Mouse (Mus musculus): ENCODE results near the gene Smc4. TPM values are rescaled to one million over a fixed set of nuclear protein-coding genes. Genes with fewer than 3 reads are reported as not detected.
A peak's percentile ranks its signal among the peaks of the same experiment; 100 is the strongest.

The Smc4 gene
- polyA plus RNA-seq, 1 experiment: 14.2 TPM

- no peak for TF ChIP-seq USF1 (IDR thresholded peaks at IDR 0.05; ENCODE audit: low read depth)
- no peak for TF ChIP-seq REST (IDR thresholded peaks at IDR 0.05; ENCODE audit: insufficient read depth, insufficient read length)
- TF ChIP-seq MYOD1 (IDR thresholded peaks at IDR 0.05; ENCODE audit: control insufficient read depth in 1 of 3, insufficient read length in 2 of 3, low read depth in 2 of 3): no peak
- TF ChIP-seq TCF3 (IDR thresholded peaks at IDR 0.05; ENCODE audit: insufficient read length, low read depth): no peak
- no peak for TF ChIP-seq TCF12 (IDR thresholded peaks at IDR 0.05; ENCODE audit: insufficient read depth, poor library complexity, severe bottlenecking)
- Histone ChIP-seq H3K36me3 (ENCODE audit: control insufficient read depth, insufficient read depth) (peaks cover 7% of the 10 kb centered on the region), H3K79me2 (ENCODE audit: control insufficient read depth, insufficient read depth) (no peaks in the 10 kb centered on the region), H3K4me2 (ENCODE audit: low read depth) (no peak overlapping the region), H3ac (ENCODE audit: control insufficient read depth, insufficient read length) (no peak overlapping the region), H3K27me3 (ENCODE audit: control insufficient read depth, insufficient read depth, insufficient read length) (no peaks in the 10 kb centered on the region), H3K4me3 (no peak overlapping the region)
Measured at GRCm38 (mm10) chr3:68980898-68981297, 23.6 kb upstream of the Smc4 start.

GRCm38 (mm10) chr3:68986550-68986949 lies 18.0 kb upstream of the Smc4 start:
- Histone ChIP-seq H3K36me3 (ENCODE audit: control insufficient read depth, insufficient read depth) (peaks cover 6% of the 10 kb centered on the region), H3K4me3 (no peak overlapping the region), H3K27me3 (ENCODE audit: control insufficient read depth, insufficient read depth, insufficient read length) (no peaks in the 10 kb centered on the region), H3ac (ENCODE audit: control insufficient read depth, insufficient read length) (no peak overlapping the region), H3K4me2 (ENCODE audit: low read depth) (no peak overlapping the region), H3K79me2 (ENCODE audit: control insufficient read depth, insufficient read depth) (no peaks in the 10 kb centered on the region)
- TF ChIP-seq POLR2A (IDR thresholded peaks at IDR 0.05; ENCODE audit: insufficient read length, low read depth): no peak

GRCm38 (mm10) chr3:69002781-69003180 lies 1.8 kb upstream of the Smc4 start:
- Histone ChIP-seq H3K27me3 (ENCODE audit: control insufficient read depth, insufficient read depth, insufficient read length) (no peaks in the 10 kb centered on the region), H3ac (ENCODE audit: control insufficient read depth, insufficient read length) (no peak overlapping the region), H3K4me3 (no peak overlapping the region), H3K36me3 (ENCODE audit: control insufficient read depth, insufficient read depth) (no peaks in the 10 kb centered on the region), H3K79me2 (ENCODE audit: control insufficient read depth, insufficient read depth) (peaks cover 48% of the 10 kb centered on the region), H3K4me2 (ENCODE audit: low read depth) (no peak overlapping the region)
- TF ChIP-seq MYOD1 (IDR thresholded peaks at IDR 0.05; ENCODE audit: control insufficient read depth in 1 of 3, insufficient read length in 2 of 3, low read depth in 2 of 3) (no peak), USF1 (IDR thresholded peaks at IDR 0.05; ENCODE audit: low read depth) (no peak), MYOG (IDR thresholded peaks at IDR 0.05; ENCODE audit: control insufficient read depth in 1 of 3, insufficient read depth in 1 of 3, insufficient read length in 2 of 3, low read depth in 2 of 3) (no peak), TCF3 (IDR thresholded peaks at IDR 0.05; ENCODE audit: insufficient read length, low read depth) (no peak), MAX (IDR thresholded peaks at IDR 0.05; ENCODE audit: low read depth) (no peak), E2F4 (IDR thresholded peaks at IDR 0.05; ENCODE audit: insufficient read depth) (no peak), CEBPB (IDR thresholded peaks at IDR 0.05; ENCODE audit: insufficient read depth, poor library complexity, severe bottlenecking) (no peak)

- TF ChIP-seq REST (IDR thresholded peaks at IDR 0.05; ENCODE audit: insufficient read depth, insufficient read length) (no peak), MYOD1 (IDR thresholded peaks at IDR 0.05; ENCODE audit: control insufficient read depth in 1 of 3, insufficient read length in 2 of 3, low read depth in 2 of 3) (no peak), TCF3 (IDR thresholded peaks at IDR 0.05; ENCODE audit: insufficient read length, low read depth) (no peak), POLR2AphosphoS2 (IDR thresholded peaks at IDR 0.05; ENCODE audit: insufficient read length, low read depth) (no peak), POLR2A (IDR thresholded peaks at IDR 0.05; ENCODE audit: insufficient read length, low read depth) (no peak), E2F4 (IDR thresholded peaks at IDR 0.05; ENCODE audit: insufficient read depth) (no peak), MYOG (IDR thresholded peaks at IDR 0.05; ENCODE audit: control insufficient read depth in 1 of 3, insufficient read depth in 1 of 3, insufficient read length in 2 of 3, low read depth in 2 of 3) (no peak), SRF (IDR thresholded peaks at IDR 0.05; ENCODE audit: control insufficient read depth, insufficient read length, low read depth) (no peak), MAX (IDR thresholded peaks at IDR 0.05; ENCODE audit: low read depth) (no peak), CEBPB (IDR thresholded peaks at IDR 0.05; ENCODE audit: insufficient read depth, poor library complexity, severe bottlenecking) (no peak), TCF12 (IDR thresholded peaks at IDR 0.05; ENCODE audit: insufficient read depth, poor library complexity, severe bottlenecking) (no peak), USF1 (IDR thresholded peaks at IDR 0.05; ENCODE audit: low read depth) (no peak)
- H3K36me3 ChIP-seq (ENCODE audit: control insufficient read depth, insufficient read depth): no peaks in the 10 kb centered on the region
- no peaks in the 10 kb centered on the region for H3K27me3 ChIP-seq (ENCODE audit: control insufficient read depth, insufficient read depth, insufficient read length)
- H3K4me2 ChIP-seq (ENCODE audit: low read depth): peak overlapping the region; percentile 77
- peak overlapping the region; percentile 99 for H3K4me3 ChIP-seq
- H3K79me2 ChIP-seq (ENCODE audit: control insufficient read depth, insufficient read depth): peaks cover 59% of the 10 kb centered on the region
- H3ac ChIP-seq (ENCODE audit: control insufficient read depth, insufficient read length): peak overlapping the region; percentile 83
Measured at GRCm38 (mm10) chr3:69004055-69004436, 492 bp upstream of the Smc4 start.

DNA sequence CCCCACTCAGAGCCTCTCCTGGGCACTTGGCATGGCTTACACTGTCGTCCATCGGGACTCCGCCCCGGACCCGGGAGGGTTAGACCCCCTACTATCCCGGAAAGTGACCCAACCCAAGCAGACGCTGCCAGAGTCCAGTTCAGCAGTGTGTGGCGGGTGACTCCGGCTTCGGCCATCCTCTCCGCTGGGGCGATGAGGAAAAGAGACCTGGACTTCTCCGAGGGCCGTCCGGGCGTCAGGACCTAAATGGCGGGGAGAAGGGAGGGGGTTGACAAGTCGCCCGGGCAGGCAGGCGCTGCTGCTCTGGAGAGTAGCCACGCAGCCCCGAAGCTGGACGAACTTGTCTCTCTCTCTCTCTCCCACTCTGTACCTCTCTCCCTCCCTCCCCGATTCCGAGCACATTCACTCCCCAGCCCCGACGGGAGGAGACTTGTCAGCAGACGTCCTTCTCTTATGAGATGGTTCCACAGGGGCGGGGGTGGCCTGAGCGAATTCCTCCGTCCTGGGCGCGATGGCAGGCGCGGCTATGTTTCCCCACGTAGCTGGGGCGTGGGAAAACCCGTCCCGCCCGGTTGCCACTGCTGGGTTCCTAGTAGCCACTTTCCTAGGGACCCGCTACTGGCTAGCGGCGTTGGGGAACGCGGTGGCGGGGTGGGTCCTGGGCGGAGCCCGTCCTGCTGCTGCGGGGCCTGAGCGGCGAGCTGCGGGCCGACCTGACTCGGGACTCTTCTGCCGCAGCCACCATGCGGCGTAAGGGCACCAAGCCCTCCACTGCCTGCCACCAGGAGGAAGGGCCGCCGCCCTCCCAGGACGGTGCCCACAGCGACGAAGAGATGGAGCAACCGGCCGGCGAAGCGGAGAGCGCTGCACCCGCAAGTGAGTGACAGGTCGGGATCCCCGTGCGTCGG lies 1.1 kb downstream of the Smc4 start:
- H3K4me2 ChIP-seq (ENCODE audit: low read depth): peak overlapping the region; percentile 84
- peak overlapping the region; percentile 83 for H3ac ChIP-seq (ENCODE audit: control insufficient read depth, insufficient read length)
- no peaks in the 10 kb centered on the region for H3K27me3 ChIP-seq (ENCODE audit: control insufficient read depth, insufficient read depth, insufficient read length)
- TF ChIP-seq POLR2AphosphoS2 (IDR thresholded peaks at IDR 0.05; ENCODE audit: insufficient read length, low read depth) (peak; percentile 41), MYOG (IDR thresholded peaks at IDR 0.05; ENCODE audit: control insufficient read depth in 1 of 3, insufficient read depth in 1 of 3, insufficient read length in 2 of 3, low read depth in 2 of 3) (peak in 1 of 3 experiments; percentile 35), E2F4 (IDR thresholded peaks at IDR 0.05; ENCODE audit: insufficient read depth) (no peak), REST (IDR thresholded peaks at IDR 0.05; ENCODE audit: insufficient read depth, insufficient read length) (no peak), MAX (IDR thresholded peaks at IDR 0.05; ENCODE audit: low read depth) (no peak), CEBPB (IDR thresholded peaks at IDR 0.05; ENCODE audit: insufficient read depth, poor library complexity, severe bottlenecking) (no peak), USF1 (IDR thresholded peaks at IDR 0.05; ENCODE audit: low read depth) (no peak), TCF12 (IDR thresholded peaks at IDR 0.05; ENCODE audit: insufficient read depth, poor library complexity, severe bottlenecking) (no peak), SRF (IDR thresholded peaks at IDR 0.05; ENCODE audit: control insufficient read depth, insufficient read length, low read depth) (no peak), TCF3 (IDR thresholded peaks at IDR 0.05; ENCODE audit: insufficient read length, low read depth) (no peak), MYOD1 (IDR thresholded peaks at IDR 0.05; ENCODE audit: control insufficient read depth in 1 of 3, insufficient read length in 2 of 3, low read depth in 2 of 3) (no peak), POLR2A (IDR thresholded peaks at IDR 0.05; ENCODE audit: insufficient read length, low read depth) (peak; percentile 55)
- H3K4me3 ChIP-seq: peak overlapping the region; percentile 99
- H3K36me3 ChIP-seq (ENCODE audit: control insufficient read depth, insufficient read depth): peaks cover 6% of the 10 kb centered on the region
- peaks cover 71% of the 10 kb centered on the region for H3K79me2 ChIP-seq (ENCODE audit: control insufficient read depth, insufficient read depth)
